Mouse (Mus musculus) right cerebral cortex, adult 18-20 months (tissue): ENCODE results near the gene Pcsk4.
A peak's percentile ranks its signal among the peaks of the same experiment; 100 is the strongest.
"Not testable (repeated sequence)": the region's sequence is repeated elsewhere in the genome, so short reads cannot be mapped to it uniquely, and the experiment has no call there.

Experiments used
- DNase-seq: peaks from one replicate; pipeline ENCODE4 v3.0.0; 2022; ENCODE audit warnings: mixed read lengths

Pcsk4 gene

GRCm38 (mm10) chr10:80347514-80347967 is 18.2 kb upstream of the Pcsk4 start:
- no peak for DNase-seq

DNA sequence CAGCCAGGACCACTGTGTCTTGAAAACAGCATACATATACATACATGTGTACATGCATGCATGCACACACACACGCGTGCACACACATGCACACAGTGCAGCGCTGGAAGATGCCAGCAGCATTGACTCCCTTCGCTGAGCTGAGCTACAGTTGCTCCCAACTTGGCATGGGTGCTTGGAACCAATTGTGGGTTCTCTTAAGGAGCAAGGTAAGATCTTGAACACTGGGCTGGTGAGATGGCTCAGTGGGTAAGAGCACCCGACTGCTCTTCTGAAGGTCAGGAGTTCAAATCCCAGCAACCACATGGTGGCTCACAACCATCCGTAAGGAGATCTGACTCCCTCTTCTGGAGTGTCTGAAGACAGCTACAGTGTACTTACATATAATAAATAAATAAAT is 16.6 kb upstream of the Pcsk4 start:
- DNase-seq: not testable (repeated sequence)

DNA sequence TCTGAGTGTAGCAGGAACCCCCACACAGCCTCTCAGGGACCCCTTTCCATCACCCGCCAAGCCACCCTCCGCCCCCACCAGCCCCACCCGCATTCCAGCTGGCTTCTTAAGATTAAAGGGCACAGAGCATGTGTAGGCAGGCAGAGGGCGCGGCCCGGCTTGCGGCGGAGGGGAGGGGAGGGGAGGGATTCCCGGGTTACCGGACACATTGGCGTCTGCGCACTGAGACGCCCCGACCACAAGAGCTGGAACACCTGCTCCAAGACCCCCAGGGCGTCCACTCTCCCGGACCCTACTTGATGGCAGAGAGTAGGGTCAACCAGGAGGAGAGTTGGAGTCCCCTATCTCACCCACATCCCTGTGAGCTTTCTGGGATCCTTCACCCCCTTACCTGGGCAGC is 15.8 kb upstream of the Pcsk4 start:
- DNase-seq: no peak

DNA sequence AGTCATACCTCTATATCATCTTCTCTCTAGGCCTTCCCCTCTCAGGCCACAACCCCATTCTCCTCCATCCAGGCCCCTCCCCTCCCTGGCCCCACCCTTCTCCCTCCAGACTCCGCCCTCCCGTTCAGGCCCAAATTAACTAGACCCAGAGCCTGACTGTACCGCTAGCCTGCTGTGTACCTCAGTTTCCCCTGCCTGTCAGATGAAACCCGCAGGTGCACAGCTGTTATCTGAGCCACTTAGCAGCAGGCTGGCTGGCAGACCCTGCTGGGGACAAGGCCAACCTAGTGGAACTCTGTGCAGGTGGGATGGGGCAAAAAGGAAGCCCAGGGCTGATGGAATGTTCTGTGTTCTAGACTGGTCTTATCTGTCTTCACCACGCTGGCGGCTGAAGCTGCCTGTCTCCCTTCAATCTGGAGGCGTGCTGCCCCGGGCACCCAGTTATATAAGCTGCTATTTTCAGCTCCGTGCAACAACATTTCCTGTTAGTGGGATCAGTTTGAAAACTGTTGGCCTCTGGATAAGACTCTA is 14.9 kb upstream of the Pcsk4 start:
- DNase-seq: peak; percentile 66

- no peak for DNase-seq
These were observed 14.2 kb upstream of the Pcsk4 start for GRCm38 (mm10) chr10:80343425-80343895.

GRCm38 (mm10) chr10:80342749-80343424 is 13.6 kb upstream of the Pcsk4 start:
- peak; percentile 50 for DNase-seq

DNA sequence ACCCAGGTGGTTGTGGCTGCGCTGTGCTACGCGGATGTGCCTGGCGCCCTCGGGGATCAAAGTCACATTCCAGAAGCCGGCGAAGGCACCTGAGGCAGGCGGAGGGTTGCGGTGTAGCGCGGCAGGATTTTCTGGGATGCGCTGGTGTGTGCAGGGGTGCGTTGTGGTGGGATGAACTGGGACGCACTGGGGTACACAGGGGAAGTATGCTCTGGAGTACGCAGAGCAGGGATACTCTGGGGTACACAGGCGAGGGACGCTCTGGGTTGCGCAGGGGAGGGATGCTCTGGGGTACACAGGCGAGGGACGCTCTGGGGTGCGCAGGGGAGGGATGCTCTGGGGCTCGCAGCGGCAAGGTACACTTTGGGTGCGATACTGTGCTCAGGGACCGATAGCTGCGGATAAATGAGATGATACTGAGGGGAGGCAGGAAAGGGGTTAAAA is 13.0 kb upstream of the Pcsk4 start:
- DNase-seq: no peak

DNA sequence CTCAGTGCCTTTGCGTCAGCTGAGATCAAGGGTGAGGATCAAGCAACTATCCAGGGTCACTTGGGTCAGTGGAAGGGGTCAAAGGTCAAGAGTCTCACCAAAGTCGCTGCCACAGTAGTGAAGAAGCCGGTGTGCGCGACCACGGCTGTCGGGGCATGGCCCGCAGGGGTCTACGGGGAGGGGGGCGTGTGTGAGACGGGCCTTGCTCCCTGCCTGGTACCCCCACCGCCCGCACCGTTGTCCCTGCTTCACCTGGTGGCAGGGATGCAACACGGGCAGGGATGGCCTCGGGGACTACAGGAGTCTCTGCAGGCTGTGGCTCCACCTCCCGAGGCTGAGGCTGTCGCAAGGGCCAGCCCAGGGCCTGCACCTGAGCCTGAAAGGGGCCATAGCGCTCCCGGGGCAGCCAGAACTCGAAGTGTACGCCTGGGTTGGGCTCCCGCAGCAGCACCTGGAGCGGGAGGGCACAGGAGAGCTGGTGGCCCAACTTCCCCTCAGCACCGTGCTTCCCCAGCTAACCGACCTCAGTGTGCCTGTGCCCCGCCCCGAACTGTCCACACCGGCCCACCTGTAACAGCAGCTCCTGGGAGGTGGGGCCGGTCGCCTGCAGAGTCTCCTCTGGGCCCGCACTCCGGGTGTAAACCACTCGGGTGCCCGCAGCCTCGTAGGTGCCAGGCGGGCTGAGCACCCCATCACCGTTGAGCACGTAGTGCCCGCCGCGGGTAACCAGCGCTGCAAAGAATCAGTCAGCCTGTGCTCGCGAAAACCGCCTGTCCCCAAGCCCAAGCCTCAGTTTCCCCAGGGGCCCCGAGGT is 12.4 kb upstream of the Pcsk4 start:
- DNase-seq: no peak

DNA sequence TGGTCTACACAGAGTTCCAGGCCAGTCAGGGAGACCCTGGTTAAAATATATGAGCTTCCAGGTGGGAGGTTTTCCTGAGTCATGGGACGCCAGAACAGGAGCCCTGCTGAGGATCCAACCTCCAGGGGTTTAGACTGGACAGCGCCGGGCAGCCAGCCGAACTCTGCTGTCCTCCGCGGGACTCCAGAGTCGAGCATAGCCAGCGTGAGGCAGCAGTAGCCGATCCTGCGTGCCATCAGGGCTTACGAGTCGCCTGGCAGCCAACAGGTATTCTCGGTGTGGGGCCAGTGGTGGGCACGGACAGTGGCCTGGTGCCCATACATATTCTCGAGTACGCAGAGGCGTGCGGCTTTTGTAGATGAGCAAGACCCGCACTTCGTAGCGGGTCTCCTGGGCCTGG is 11.7 kb upstream of the Pcsk4 start:
- DNase-seq: no peak

DNA sequence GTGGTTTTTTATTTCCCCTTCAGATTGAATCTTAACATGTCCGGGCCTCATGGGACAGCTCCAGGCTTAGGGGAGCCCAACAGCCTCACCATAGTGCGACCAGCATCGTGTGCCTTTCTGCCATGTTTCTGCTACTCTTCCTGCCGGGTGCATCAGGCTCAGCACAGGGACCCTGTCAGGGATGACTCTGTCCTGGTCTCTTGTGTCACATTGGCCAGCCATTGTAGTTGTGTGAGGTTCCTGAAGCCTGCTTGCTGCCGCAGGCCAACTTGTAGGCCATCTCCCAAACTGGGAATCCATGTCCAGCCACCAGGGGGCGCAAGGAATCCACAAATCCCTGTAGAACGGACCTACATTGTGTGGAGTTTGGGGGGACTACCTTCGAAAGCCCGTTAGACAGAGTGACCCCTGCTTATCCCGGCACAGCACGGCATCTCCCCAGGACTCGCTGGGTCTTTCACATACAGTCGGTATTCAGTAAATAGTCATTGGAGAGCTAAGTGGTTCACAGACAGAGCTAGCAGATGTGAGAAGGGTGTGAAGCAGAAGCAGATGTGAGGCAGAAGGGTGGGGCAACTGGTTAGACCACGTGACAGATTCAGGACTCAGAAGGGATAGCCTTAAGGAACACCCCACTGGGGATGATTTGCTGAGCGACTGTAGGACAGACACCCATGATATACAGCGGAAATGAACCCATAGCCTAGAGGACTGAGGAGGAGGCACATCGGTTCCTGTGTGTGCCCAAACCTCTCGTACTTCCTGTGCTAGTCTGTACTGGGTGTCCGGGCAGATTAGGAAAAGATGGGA is 10.8 kb upstream of the Pcsk4 start:
- peak; percentile 79 for DNase-seq

GRCm38 (mm10) chr10:80336263-80336662 is 7.0 kb upstream of the Pcsk4 start:
- DNase-seq: peak; percentile 3

DNA sequence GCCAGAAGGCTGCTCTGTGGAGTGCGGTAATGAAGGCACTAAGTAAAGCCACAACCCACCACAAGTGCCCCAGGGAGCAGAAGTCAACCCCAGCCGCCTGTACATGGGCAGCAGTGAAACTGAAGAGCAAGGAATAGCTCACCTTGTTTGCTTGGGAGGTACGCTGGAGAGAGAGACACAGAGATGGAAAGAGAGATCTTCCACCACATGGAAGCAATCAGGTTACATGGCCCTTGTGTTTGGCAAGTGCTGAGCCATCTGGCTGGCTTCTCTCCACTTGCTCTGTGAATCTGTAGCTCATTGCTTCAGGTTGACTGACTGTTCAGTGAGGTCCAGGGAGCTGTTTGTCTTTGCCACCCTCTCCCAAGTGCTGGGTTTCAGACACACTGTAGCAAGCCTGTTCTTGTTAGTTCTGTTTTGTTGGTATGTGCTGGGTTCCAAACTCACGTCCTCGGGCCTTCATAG is 3.3 kb upstream of the Pcsk4 start:
- no peak for DNase-seq

DNA sequence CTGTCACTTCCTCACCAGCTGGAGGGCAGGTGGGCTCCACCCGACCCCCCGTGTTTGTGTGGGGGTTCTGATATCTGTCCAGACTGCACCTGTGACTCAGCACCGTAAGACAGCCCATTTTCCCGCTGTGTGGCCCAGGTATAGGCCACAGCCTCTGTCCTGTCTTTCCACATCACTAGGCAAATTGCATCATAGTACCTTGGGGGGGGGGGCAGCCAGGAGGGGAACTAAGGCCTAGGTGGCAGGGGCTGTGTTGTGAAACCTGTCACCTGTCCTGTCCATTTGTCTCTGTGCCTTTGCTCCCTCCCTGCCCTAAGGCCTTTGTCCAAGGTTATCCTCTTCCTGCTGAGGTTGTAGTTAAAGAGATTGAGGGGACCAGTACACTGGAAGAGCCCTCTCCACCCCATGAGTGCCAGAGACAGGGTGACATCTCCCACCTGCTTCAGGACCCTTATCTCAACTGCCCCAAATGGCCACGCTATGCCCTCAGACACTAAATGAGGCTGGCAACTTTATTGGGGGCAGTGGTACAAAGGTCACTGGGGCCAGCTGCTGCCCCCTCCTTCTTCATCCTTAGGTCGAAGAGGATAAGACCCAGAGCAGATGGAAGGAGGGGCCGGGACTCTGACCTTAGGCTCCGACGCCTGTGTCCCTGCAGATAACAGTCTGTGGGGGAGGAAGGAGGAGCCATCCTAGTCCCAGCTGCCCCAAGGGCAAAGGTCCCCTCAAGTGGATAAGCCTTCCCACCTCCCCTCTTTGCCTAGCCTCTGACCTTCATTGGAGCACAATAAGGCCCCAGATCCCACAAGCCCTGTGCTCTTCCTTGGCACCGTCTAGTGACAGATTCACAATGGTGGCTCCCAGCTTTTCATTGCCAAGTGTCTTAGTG is 2.6 kb upstream of the Pcsk4 start:
- DNase-seq: no peak

DNA sequence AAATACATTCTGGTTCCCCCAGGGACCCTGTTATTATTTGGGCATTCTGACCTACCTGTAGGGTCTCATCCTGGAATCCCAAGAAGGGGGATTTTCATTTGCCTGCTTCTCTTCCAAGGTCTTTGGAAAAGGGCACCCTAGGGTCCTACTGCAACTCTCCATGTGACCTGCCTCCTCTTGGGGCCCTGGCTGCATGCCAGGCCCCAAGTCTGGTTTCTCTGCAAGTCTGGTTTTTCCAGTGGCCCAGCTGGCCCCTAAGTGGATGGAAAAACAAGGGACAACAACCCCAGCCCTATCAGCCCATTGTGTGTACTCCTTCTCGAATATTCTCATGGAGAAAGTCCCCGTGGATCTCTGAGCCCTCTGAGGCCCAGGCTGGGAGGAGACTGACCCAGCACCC is 1.6 kb upstream of the Pcsk4 start:
- no peak for DNase-seq

GRCm38 (mm10) chr10:80330084-80330483 is 786 bp upstream of the Pcsk4 start:
- no peak for DNase-seq

DNA sequence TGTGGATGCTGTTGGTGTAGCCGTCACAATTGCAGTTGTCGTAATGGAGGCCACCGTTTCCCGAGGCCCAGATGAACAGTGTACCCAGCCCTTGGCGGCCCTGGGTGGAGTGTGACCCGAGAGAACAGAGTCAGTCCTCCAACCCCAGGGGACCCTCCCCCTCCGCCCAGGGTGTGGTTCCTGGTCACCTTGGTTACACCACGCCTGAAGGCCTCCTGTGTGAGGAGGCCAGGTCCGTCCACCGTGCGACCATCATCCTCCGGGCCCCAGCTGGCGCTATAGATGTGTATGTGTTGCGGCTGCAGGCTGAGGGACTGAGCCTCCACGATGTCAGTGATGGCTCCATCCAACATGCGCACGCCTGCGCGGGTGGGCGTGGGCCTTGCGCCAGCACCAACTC is 4.3 kb downstream of the Pcsk4 start:
- DNase-seq: no peak

- DNase-seq: no peak
These were observed 4.9 kb downstream of the Pcsk4 start for GRCm38 (mm10) chr10:80324120-80325037.

GRCm38 (mm10) chr10:80323261-80324119 is 5.8 kb downstream of the Pcsk4 start:
- no peak for DNase-seq

- no peak for DNase-seq
These were observed 6.5 kb downstream of the Pcsk4 start for GRCm38 (mm10) chr10:80322811-80323211.
